Mouse (Mus musculus): ENCODE data around the gene Ogg1.
"Not testable (repeated sequence)": the region's sequence is repeated elsewhere in the genome, so short reads cannot be mapped to it uniquely, and the experiment has no call there.

Ogg1 gene

GRCm38 (mm10) chr6:113331721-113332120 is 4.9 kb downstream of the Ogg1 start:
- no peak for DNase-seq (ENCODE audit: low spot score in 2 of 2)

GRCm38 (mm10) chr6:113332734-113333133 is 6.0 kb downstream of the Ogg1 start:
- not testable (repeated sequence) for DNase-seq (ENCODE audit: low spot score in 2 of 2)

DNA sequence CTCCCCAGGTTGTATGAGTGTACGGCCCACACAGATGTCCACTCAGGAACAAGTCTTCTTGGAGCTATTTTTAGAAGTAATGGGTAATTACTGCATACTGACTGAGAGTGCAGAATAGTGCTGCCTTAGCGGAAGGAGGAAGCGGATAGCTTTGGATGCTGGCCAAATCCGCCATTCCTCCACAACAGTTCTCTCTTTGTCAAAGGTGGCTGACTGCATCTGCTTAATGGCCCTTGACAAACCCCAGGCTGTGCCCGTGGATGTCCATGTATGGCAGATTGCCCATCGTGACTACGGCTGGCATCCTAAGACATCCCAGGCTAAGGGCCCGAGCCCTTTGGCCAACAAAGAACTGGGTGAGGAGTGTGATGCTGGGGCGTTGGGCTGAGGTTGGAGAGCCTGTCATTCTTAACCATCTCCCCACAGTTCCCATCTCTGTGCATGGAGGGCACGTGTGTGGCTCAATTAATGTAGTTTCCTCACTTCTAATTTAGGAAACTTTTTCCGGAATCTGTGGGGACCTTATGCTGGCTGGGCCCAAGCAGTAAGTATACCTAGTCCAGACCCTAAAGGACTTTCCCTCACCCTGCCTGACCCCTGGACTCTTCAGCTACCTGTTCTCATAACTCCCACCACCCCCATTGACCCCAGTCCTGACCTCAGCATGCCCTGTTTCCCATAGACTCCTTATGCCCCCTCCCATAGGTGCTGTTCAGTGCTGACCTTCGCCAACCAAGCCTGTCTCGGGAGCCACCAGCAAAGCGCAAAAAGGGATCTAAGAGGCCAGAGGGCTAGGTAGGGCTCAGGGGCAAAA is 6.6 kb downstream of the Ogg1 start:
- DNase-seq (ENCODE audit: low spot score in 2 of 2): no peak

GRCm38 (mm10) chr6:113334216-113334615 is 7.4 kb downstream of the Ogg1 start:
- no peak for DNase-seq (ENCODE audit: low spot score in 2 of 2)

DNA sequence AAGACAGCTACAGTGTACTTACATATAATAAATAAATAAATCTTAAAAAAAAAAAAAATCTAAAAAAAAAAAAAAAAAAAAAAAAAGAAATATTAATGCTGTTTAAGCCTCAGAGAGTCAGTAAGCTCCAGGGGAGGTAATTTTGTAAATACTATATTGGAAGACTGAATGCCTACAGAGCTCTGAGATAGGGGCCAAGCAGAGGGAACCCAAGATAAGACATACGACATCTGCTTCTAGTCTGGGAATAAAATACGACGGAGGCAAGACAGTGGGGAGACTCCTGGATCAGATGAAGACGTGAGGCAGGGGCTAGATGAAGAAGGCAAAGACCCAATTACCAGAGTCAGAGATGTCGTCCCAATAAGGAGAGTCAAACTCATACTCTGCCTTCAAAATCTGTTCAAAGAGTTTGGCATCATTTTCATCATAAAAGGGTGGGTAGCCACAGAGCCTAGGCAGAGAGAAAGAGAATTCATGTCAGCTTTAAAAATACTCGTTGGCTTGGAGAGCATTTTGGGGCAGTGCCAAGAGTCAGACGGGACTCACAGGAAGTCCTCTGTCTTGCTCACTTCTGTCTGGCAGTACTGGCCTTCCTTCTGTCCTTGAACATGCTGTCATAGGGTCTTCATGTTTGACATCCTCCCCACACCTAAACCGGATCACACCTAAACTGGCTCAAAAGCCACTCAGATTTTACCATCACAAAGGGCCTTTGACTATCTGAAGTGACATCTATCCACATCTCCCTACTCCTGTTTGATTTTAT is 10.3 kb downstream of the Ogg1 start:
- DNase-seq (ENCODE audit: low spot score in 2 of 2): no peak

DNA sequence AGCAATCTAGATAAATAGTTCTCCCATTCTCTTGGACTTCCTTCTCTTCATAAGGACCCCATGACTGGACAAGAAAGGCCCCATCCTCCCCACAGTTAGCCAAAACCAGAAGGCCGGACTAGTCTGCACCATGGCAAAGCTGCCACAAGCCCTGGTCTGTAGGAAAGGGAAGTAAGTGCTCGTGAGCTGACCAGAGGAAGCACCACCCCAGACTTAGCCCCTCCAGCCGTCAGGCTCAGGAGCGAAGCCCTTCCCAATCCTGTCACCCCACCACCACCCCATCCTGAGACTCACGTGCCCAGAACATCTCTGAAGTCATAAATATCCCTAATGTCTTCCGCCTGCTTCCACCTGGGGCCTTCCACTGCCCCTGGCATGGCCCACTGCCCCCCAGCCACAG is 14.8 kb downstream of the Ogg1 start:
- DNase-seq (ENCODE audit: low spot score in 2 of 2): no peak

DNA sequence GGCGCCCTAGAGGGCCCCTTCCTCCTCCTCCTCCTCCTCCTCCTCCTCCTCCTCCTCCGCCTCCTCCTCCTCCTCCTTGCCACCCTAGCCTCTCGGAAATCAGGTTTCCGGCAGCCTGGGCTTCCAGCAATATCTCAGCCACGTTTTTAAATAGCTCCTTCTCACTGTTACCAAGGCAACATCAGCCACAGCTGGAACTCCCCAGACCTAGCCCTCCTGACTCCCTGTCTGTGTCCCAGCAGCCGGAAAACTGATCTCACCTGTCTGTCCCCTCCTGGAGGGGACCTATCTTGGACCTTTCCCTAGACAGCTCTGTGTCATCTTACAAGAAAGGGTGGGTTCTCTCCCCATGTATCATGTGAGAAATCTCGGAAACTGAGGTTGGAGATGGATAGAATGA is 15.5 kb downstream of the Ogg1 start:
- DNase-seq (ENCODE audit: low spot score in 2 of 2): no peak

DNA sequence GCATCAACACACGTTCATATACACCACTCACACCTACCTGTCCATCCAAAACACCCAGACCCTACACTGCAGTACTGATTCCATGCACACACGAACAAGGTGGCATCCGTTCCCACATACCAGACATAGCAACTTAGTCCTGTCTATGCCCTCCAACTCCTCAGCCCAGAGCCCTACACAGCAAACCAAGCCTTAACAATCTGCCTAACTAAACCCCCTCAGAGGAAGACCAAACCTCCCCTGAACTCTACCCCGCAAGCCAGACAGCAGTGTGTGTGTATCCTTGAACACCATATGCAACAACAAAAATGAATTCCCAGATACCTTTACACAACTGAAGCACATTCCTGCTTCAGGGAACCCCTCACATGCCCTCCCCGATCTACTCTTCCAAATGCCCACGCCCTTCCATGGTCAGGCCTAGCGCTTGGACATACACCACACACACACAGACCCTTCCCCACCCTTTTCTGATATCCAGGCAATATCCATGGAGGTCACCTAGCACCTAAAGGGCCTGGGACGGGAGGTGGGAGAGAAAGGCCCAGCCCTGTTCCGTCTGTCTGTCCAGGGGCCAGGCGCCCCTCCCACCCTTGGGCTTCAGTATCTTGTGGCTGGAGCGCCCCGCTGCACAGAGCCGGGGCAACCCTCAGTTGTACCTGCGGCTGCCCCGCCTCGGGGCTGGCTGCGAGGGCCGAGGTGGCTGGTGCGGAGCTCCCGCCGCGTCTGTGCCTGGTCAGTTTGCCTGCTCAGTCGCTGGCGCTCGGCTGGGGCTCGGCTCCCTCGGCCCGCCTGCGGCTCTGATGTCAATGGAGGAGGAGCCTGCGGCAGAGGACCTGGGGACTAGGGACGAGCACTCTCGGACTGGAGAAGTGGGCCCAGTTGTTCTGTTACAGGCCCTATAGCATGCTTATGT is 16.7 kb downstream of the Ogg1 start, which contains the start of gene Camk1:
Gene Camk1 (minus strand): TSS at position 808 of the 916 bp plus-strand sequence.
- DNase-seq (ENCODE audit: low spot score in 2 of 2): peak; percentile 75 to 87

- DNase-seq (ENCODE audit: low spot score in 2 of 2): peak; percentile 46 to 84
Observed at GRCm38 (mm10) chr6:113344321-113344720, 17.5 kb downstream of the Ogg1 start.

- no peak for DNase-seq (ENCODE audit: low spot score in 2 of 2)
Observed at GRCm38 (mm10) chr6:113346897-113347296, 20.1 kb downstream of the Ogg1 start.

- DNase-seq (ENCODE audit: low spot score in 2 of 2): no peak
Observed at GRCm38 (mm10) chr6:113350538-113350937, 23.8 kb downstream of the Ogg1 start.

DNA sequence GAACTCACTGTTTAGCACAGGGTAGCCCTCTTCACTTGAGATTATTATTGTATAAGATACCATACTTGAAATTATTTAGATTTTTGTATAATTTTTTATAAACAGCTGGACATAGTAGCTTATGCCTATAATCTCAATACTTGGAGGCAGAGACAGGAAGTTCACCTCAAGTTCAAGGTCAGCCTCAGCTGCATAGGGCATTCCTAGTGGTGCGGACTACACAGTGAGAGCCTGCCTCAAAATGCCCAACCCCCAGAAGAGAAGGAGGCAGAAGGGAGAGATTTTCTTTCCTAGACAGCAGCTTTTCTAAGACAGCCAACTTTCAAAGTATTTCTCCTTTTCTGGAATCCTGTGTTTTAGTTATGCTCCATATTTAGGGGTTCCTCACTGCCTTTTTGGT is 24.4 kb downstream of the Ogg1 start:
- no peak for DNase-seq (ENCODE audit: low spot score in 2 of 2)

DNA sequence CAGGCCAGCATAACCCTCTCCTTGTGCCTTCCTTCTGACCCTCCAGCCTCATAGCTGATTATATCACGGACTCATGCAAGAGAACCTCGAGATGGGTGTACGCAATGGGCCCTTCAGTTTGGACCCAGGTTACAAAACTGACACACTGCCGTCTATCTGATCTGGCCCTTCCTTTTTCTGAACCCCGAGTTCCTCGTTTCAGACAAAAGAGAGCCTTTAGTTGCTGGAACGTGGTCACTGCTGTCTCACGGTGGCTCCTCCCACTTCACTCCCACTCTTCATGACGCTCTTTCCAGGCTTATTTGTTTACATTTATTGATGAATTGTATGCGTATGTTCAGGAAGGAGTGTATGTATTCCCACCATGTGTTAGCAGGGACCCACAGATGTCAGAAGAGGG is 24.9 kb downstream of the Ogg1 start:
- DNase-seq (ENCODE audit: low spot score in 2 of 2): no peak

- no peak for DNase-seq (ENCODE audit: low spot score in 2 of 2)
Observed at GRCm38 (mm10) chr6:113352820-113353219, 26.0 kb downstream of the Ogg1 start.

DNA sequence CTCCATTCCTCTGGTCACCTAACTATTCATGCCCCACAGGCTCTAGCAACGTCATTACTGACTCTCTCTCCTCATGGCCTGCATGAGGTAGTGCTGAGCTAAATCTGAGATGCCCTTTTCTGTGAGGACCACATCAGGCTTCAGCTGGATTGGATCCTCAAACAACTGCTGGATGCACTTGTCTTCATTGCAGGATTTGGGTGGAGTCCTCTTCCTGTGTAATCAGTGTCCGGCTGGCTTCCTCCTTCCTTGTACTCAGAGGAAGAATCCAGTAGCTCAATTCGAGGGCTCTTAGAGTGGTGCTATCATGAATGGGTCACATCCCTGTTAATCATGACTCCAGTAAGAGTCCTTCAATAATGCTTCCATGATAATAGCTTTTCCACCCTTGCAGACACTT is 26.9 kb downstream of the Ogg1 start:
- DNase-seq (ENCODE audit: low spot score in 2 of 2): no peak

GRCm38 (mm10) chr6:113361476-113361875 is 34.7 kb downstream of the Ogg1 start:
- DNase-seq (ENCODE audit: low spot score in 2 of 2): no peak

DNA sequence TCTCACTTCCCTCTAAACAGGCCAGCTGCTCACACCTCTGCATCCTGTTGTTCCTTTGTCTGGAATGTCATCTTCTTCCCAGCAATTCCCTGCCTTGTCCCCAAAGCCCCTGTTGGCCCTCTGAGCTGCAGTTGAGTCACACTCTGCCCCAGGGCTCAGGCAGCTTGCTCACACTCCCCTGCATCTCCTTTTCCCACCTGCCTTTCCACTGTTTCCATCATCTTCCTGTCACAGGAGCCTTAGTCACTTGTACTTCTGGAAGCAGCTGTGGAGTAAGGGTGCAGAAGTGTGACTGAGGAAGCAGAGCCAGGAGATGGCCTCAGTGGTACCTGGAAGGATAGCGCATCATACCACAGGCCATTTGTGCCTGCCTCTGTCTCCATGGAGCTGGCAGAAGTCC is 35.5 kb downstream of the Ogg1 start:
- no peak for DNase-seq (ENCODE audit: low spot score in 2 of 2)

- no peak for DNase-seq (ENCODE audit: low spot score in 2 of 2)
Observed at GRCm38 (mm10) chr6:113364518-113365135, 37.9 kb downstream of the Ogg1 start.

DNA sequence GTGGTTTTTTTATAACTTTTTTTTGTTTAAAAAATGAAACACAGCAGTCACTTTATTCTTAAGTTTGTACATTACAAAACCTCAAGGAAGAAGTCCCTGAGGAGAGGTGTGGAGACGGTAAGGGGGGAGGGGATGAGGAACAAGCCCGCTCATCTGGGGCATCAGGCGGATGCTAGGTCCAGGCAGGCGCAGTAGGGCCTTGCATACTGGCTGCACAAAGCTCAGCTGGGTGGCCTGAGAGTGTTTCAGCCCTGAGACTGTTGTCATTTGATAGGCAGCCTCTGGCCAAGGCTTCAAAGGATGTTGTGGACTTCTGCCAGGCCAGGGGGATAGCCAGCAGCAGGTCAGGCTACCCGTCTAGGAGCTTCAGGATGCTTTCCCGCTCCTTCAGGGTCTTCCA is 39.9 kb downstream of the Ogg1 start:
- no peak for DNase-seq (ENCODE audit: low spot score in 2 of 2)

- no peak for DNase-seq (ENCODE audit: low spot score in 2 of 2)
Observed at GRCm38 (mm10) chr6:113367574-113367973, 40.8 kb downstream of the Ogg1 start.

DNA sequence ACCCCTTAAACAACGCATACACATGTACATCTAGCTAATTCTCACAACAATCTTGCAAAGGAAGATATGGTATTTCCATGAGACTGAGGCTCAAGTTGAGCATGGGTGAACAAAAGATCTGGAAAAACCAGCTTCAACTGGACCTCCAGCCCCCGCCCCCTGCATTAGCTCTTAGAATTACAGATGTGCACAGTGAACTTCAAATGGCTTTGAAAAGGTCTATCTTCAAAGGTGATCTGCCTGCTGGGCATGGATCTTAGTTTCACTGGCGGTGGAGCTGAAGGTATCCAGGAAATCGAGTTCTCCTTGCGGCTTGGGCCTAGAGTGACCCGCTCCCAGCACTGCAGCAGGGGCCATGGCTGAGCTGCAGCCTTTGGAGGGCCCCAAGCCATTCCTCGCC is 41.4 kb downstream of the Ogg1 start:
- DNase-seq (ENCODE audit: low spot score in 2 of 2): no peak

DNA sequence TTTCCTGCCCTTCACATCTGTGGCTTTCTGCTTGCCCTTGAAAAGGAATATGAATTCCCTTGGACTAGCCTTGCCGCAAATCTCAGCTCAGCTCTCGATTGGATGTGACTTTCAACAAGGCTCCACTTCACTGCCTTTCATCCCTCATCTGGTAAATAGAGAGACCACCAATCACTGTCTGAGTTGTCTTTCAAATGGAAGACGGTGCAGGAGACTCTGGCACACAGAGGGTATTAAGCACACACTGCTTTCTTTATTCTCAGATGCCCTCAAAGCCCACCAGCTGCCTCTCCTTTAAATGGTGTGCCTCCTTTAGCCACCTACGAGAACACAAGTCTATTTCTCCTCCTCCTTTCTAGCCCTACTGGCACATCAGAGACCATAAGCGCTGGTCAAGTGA is 41.8 kb downstream of the Ogg1 start:
- no peak for DNase-seq (ENCODE audit: low spot score in 2 of 2)
